Mouse (Mus musculus): Measurements from ENCODE around the gene Rnf180.

The Rnf180 gene

GRCm38 (mm10) chr13:105130080-105130479 lies 164.5 kb downstream of the Rnf180 start:
- DNase-seq (ENCODE audit: low spot score): no peak

GRCm38 (mm10) chr13:105122092-105122491 lies 172.5 kb downstream of the Rnf180 start:
- no peak for DNase-seq (ENCODE audit: low spot score)

- no peak for DNase-seq (ENCODE audit: low spot score)
These were observed 173.0 kb downstream of the Rnf180 start for GRCm38 (mm10) chr13:105121617-105122016.

- no peak for DNase-seq (ENCODE audit: low spot score)
These were observed 183.0 kb downstream of the Rnf180 start for GRCm38 (mm10) chr13:105111599-105111998.

GRCm38 (mm10) chr13:105104385-105104784 lies 190.2 kb downstream of the Rnf180 start:
- no peak for DNase-seq (ENCODE audit: low spot score)

GRCm38 (mm10) chr13:105100705-105101104 lies 193.9 kb downstream of the Rnf180 start:
- no peak for DNase-seq (ENCODE audit: low spot score)

- DNase-seq (ENCODE audit: low spot score): no peak
These were observed 198.3 kb downstream of the Rnf180 start for GRCm38 (mm10) chr13:105096316-105096715.

- no peak for DNase-seq (ENCODE audit: low spot score)
These were observed 205.3 kb downstream of the Rnf180 start for GRCm38 (mm10) chr13:105089276-105089675.

- DNase-seq (ENCODE audit: low spot score): no peak
These were observed 212.8 kb downstream of the Rnf180 start, which contains the start of gene 4933425L06Rik for GRCm38 (mm10) chr13:105081862-105082261. Gene 4933425L06Rik (plus strand): TSS chr13:105082122.
